Mouse (Mus musculus): ENCODE results near the gene Ppp6c. TPM values are rescaled to one million over a fixed set of nuclear protein-coding genes. Genes with fewer than 3 reads are reported as not detected.

Ppp6c gene
- 20.1 and 24.7 TPM in 2 replicates for polyA plus RNA-seq (2012; rRNA removed)

DNA sequence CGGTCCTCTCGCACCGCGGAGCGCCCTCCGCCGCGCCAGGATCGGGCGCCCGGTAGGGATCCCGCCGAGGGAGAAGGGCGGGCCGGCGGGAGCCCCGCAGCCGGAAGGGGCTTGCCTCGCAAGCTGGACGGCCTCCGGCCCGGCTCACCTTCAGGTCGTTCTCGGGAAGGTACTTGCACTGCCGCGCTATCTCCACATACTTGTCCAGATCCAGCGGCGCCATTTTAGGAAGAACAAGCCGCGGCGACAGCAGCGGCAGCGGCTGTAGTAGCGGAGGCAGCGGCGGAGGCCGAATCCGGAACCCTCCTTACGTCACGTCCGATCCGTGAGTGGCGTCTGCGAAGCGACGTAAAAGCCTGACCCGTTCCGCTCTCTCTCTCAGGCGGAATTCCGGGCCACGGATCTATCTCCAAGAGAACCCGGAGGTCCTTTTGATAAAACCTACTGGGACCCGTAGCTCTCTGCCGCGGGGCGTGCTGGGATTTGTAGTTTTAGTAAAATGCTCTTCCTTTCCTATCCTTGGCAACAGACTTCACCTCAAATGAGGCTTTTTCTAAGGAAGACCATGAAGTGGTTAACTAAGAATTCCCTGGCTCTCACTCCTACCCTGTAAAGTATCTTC, at the start of gene Ppp6c:
Gene Ppp6c, minus strand, starts transcription at position 433 of the 622 bp plus-strand sequence.

DNA sequence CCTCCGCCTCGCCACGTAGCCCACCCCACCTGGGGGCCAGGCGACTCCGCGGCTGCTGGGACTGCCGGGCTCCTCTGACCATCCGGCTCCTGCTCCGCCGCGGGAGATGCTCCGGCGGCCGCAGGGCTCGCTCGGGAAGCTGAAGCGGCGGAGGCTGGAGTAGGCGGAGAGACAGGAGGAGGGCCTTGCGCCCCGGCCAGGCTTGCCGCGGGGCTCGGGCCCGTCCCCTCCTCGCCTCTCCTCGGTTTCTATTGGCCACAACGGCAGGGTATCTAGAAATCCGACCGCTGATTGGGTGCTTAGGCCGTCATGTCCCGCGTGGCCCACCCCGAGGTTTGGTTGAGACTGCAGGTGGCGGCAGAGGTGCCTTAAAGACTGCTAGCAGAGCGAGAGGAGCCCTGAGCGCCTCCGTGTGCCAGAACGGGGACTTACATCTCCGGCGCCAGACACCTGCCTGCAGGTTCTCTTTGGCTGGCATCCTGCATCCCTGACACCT, 35.6 kb downstream of the Ppp6c start, which contains the start of gene Scai:
Gene Scai, minus strand, starts transcription at position 174 of the 496 bp plus-strand sequence.

Other genes starting within 250 kb of the Ppp6c start
- gene Wdr38, start 229.0 kb downstream of the Ppp6c start, polyA plus RNA-seq (2012; rRNA removed) = 0.25 and 0.40 TPM in 2 replicates
- 30.9 and 33.7 TPM in 2 replicates for gene Arpc5l, start 221.1 kb downstream of the Ppp6c start, polyA plus RNA-seq (2012; rRNA removed)
- gene Rpl35, start 220.8 kb downstream of the Ppp6c start, polyA plus RNA-seq (2012; rRNA removed) = 428 and 469 TPM in 2 replicates
- 8.6 and 9.1 TPM in 2 replicates for gene Golga1, start 160.9 kb downstream of the Ppp6c start, polyA plus RNA-seq (2012; rRNA removed)
- 0.93 and 1.2 TPM in 2 replicates for gene Scai, start 35.7 kb downstream of the Ppp6c start, polyA plus RNA-seq (2012; rRNA removed)